Mouse (Mus musculus): Measurements from ENCODE around the gene Tspan4. TPM values are rescaled to one million over a fixed set of nuclear protein-coding genes. Genes with fewer than 3 reads are reported as not detected.

Gene Tspan4
- total and polyA plus RNA-seq, 2 experiments from 2014 or later: 72.2 to 84.2 TPM

- Histone ChIP-seq H3K27ac (ENCODE audit: low read depth) (no peak overlapping the region), H3K4me2 (ENCODE audit: low read depth, low read length) (no peak overlapping the region), H3K36me3 (replicated peaks; ENCODE audit: control insufficient read depth, insufficient read depth, low read length) (no peaks in the 10 kb centered on the region), H3K4me1 (ENCODE audit: control insufficient read depth, insufficient read depth) (peaks cover 10% of the 10 kb centered on the region), H3K4me3 (ENCODE audit: low read depth, low read length) (no peak overlapping the region), H3K9ac (replicated peaks; ENCODE audit: low read depth, low read length) (no peak overlapping the region), H3K27me3 (ENCODE audit: control insufficient read depth, insufficient read depth, low read length) (no peaks in the 10 kb centered on the region), H3K9me3 (replicated peaks; ENCODE audit: control insufficient read depth, low read length) (no peaks in the 10 kb centered on the region)
- WGBS: 85% methylated on average over 2 of the region's 2 CpGs
- ATAC-seq (ENCODE audit: insufficient read depth, low read depth): no peak
- TF ChIP-seq CTCF (IDR thresholded peaks at IDR 0.05; ENCODE audit: low read depth) (no peak), EP300 (IDR thresholded peaks at IDR 0.05; ENCODE audit: low read depth) (no peak)
- DNase-seq (ENCODE audit: low spot score): no peak
These were observed 67.5 kb downstream of the Tspan4 start for GRCm38 (mm10) chr7:141542588-141542987.

Other genes starting within 250 kb of the Tspan4 start
- gene Phrf1, start 246.5 kb upstream of the Tspan4 start, total RNA-seq (2014; rRNA removed; ENCODE audit: low replicate concordance): 28.9 and 31.9 TPM in 2 replicates
- 17.4 and 20.4 TPM in 2 replicates for gene Phrf1, start 246.5 kb upstream of the Tspan4 start, polyA plus RNA-seq (2015; fragmentation: Nextera tagmentation; extraction: Ambion mirVana)
- 10.0 and 18.8 TPM in 2 replicates for gene Irf7, start 208.8 kb upstream of the Tspan4 start, total RNA-seq (2014; rRNA removed; ENCODE audit: low replicate concordance)
- gene Irf7, start 208.8 kb upstream of the Tspan4 start, polyA plus RNA-seq (2015; fragmentation: Nextera tagmentation; extraction: Ambion mirVana): 6.2 and 7.5 TPM in 2 replicates
- not detected in 2 replicates for gene Cdhr5, start 198.5 kb upstream of the Tspan4 start, total RNA-seq (2014; rRNA removed; ENCODE audit: low replicate concordance)
- not detected in 2 replicates for gene Cdhr5, start 198.5 kb upstream of the Tspan4 start, polyA plus RNA-seq (2015; fragmentation: Nextera tagmentation; extraction: Ambion mirVana)
- not detected in 2 replicates for gene Sct, start 196.1 kb upstream of the Tspan4 start, total RNA-seq (2014; rRNA removed; ENCODE audit: low replicate concordance)
- 1.0 and 1.6 TPM in 2 replicates for gene Sct, start 196.1 kb upstream of the Tspan4 start, polyA plus RNA-seq (2015; fragmentation: Nextera tagmentation; extraction: Ambion mirVana)
- gene Drd4, start 183.2 kb upstream of the Tspan4 start, total RNA-seq (2014; rRNA removed; ENCODE audit: low replicate concordance): not detected in 2 replicates
- gene Drd4, start 183.2 kb upstream of the Tspan4 start, polyA plus RNA-seq (2015; fragmentation: Nextera tagmentation; extraction: Ambion mirVana): 0.07 TPM in 1 of 2 replicates, not detected in the other
- gene Deaf1, start 147.6 kb upstream of the Tspan4 start, total RNA-seq (2014; rRNA removed; ENCODE audit: low replicate concordance): 26.4 and 30.6 TPM in 2 replicates
- gene Deaf1, start 147.6 kb upstream of the Tspan4 start, polyA plus RNA-seq (2015; fragmentation: Nextera tagmentation; extraction: Ambion mirVana): 21.2 and 22.0 TPM in 2 replicates
- gene Tmem80, start 147.5 kb upstream of the Tspan4 start, total RNA-seq (2014; rRNA removed; ENCODE audit: low replicate concordance): 23.6 and 33.0 TPM in 2 replicates
- gene Tmem80, start 147.5 kb upstream of the Tspan4 start, polyA plus RNA-seq (2015; fragmentation: Nextera tagmentation; extraction: Ambion mirVana): 29.8 and 29.9 TPM in 2 replicates
- 2.7 and 8.9 TPM in 2 replicates for gene Eps8l2, start 136.4 kb upstream of the Tspan4 start, total RNA-seq (2014; rRNA removed; ENCODE audit: low replicate concordance)
- 0.67 and 0.69 TPM in 2 replicates for gene Eps8l2, start 136.4 kb upstream of the Tspan4 start, polyA plus RNA-seq (2015; fragmentation: Nextera tagmentation; extraction: Ambion mirVana)
- gene Taldo1, start 83.0 kb upstream of the Tspan4 start, total RNA-seq (2014; rRNA removed; ENCODE audit: low replicate concordance): 151 and 173 TPM in 2 replicates
- gene Taldo1, start 83.0 kb upstream of the Tspan4 start, polyA plus RNA-seq (2015; fragmentation: Nextera tagmentation; extraction: Ambion mirVana): 225 and 238 TPM in 2 replicates
- gene Gatd1, start 61.1 kb upstream of the Tspan4 start, total RNA-seq (2014; rRNA removed; ENCODE audit: low replicate concordance): 29.4 and 32.7 TPM in 2 replicates
- gene Gatd1, start 61.1 kb upstream of the Tspan4 start, polyA plus RNA-seq (2015; fragmentation: Nextera tagmentation; extraction: Ambion mirVana): 19.9 and 24.2 TPM in 2 replicates
- 0.27 and 3.2 TPM in 2 replicates for gene Cend1, start 45.7 kb upstream of the Tspan4 start, total RNA-seq (2014; rRNA removed; ENCODE audit: low replicate concordance)
- 1.7 and 1.8 TPM in 2 replicates for gene Cend1, start 45.7 kb upstream of the Tspan4 start, polyA plus RNA-seq (2015; fragmentation: Nextera tagmentation; extraction: Ambion mirVana)
- 9.7 and 17.7 TPM in 2 replicates for gene Slc25a22, start 37.3 kb upstream of the Tspan4 start, total RNA-seq (2014; rRNA removed; ENCODE audit: low replicate concordance)
- gene Slc25a22, start 37.3 kb upstream of the Tspan4 start, polyA plus RNA-seq (2015; fragmentation: Nextera tagmentation; extraction: Ambion mirVana): 11.8 and 13.1 TPM in 2 replicates
- 0.15 and 2.0 TPM in 2 replicates for gene Pidd1, start 31.2 kb upstream of the Tspan4 start, total RNA-seq (2014; rRNA removed; ENCODE audit: low replicate concordance)
- gene Pidd1, start 31.2 kb upstream of the Tspan4 start, polyA plus RNA-seq (2015; fragmentation: Nextera tagmentation; extraction: Ambion mirVana): 1.7 and 2.3 TPM in 2 replicates
- gene Rplp2, start 27.9 kb upstream of the Tspan4 start, total RNA-seq (2014; rRNA removed; ENCODE audit: low replicate concordance): 302 and 309 TPM in 2 replicates
- gene Rplp2, start 27.9 kb upstream of the Tspan4 start, polyA plus RNA-seq (2015; fragmentation: Nextera tagmentation; extraction: Ambion mirVana): 880 and 926 TPM in 2 replicates
- 47.9 and 63.8 TPM in 2 replicates for gene Pnpla2, start 20.0 kb upstream of the Tspan4 start, total RNA-seq (2014; rRNA removed; ENCODE audit: low replicate concordance)
- 157 and 159 TPM in 2 replicates for gene Pnpla2, start 20.0 kb upstream of the Tspan4 start, polyA plus RNA-seq (2015; fragmentation: Nextera tagmentation; extraction: Ambion mirVana)
- 6.2 and 134 TPM in 2 replicates for gene Cracr2b, start 14.1 kb upstream of the Tspan4 start, total RNA-seq (2014; rRNA removed; ENCODE audit: low replicate concordance)
- gene Cracr2b, start 14.1 kb upstream of the Tspan4 start, polyA plus RNA-seq (2015; fragmentation: Nextera tagmentation; extraction: Ambion mirVana): 23.9 and 24.2 TPM in 2 replicates
- 288 and 323 TPM in 2 replicates for gene Cd151, start 7.8 kb upstream of the Tspan4 start, total RNA-seq (2014; rRNA removed; ENCODE audit: low replicate concordance)
- gene Cd151, start 7.8 kb upstream of the Tspan4 start, polyA plus RNA-seq (2015; fragmentation: Nextera tagmentation; extraction: Ambion mirVana): 37.8 and 39.7 TPM in 2 replicates
- 17.4 and 32.3 TPM in 2 replicates for gene Polr2l, start 108 bp upstream of the Tspan4 start, total RNA-seq (2014; rRNA removed; ENCODE audit: low replicate concordance)
- gene Polr2l, start 108 bp upstream of the Tspan4 start, polyA plus RNA-seq (2015; fragmentation: Nextera tagmentation; extraction: Ambion mirVana): 77.6 and 81.3 TPM in 2 replicates
- 12.5 and 23.5 TPM in 2 replicates for gene Chid1, start 64.6 kb downstream of the Tspan4 start, total RNA-seq (2014; rRNA removed; ENCODE audit: low replicate concordance)
- gene Chid1, start 64.6 kb downstream of the Tspan4 start, polyA plus RNA-seq (2015; fragmentation: Nextera tagmentation; extraction: Ambion mirVana): 17.7 and 20.3 TPM in 2 replicates
- gene Ap2a2, start 86.9 kb downstream of the Tspan4 start, total RNA-seq (2014; rRNA removed; ENCODE audit: low replicate concordance): 60.4 and 63.3 TPM in 2 replicates
- gene Ap2a2, start 86.9 kb downstream of the Tspan4 start, polyA plus RNA-seq (2015; fragmentation: Nextera tagmentation; extraction: Ambion mirVana): 28.7 and 30.6 TPM in 2 replicates
- gene Muc6, start 180.1 kb downstream of the Tspan4 start, total RNA-seq (2014; rRNA removed; ENCODE audit: low replicate concordance): not detected in 2 replicates
- 0.03 and 0.04 TPM in 2 replicates for gene Muc6, start 180.1 kb downstream of the Tspan4 start, polyA plus RNA-seq (2015; fragmentation: Nextera tagmentation; extraction: Ambion mirVana)
- gene Muc2, start 215.1 kb downstream of the Tspan4 start, total RNA-seq (2014; rRNA removed; ENCODE audit: low replicate concordance): 1.7 TPM in 1 of 2 replicates, not detected in the other
- gene Muc2, start 215.1 kb downstream of the Tspan4 start, polyA plus RNA-seq (2015; fragmentation: Nextera tagmentation; extraction: Ambion mirVana): not detected in 2 replicates